Mouse (Mus musculus): ENCODE results near the gene Wfdc1. TPM values are rescaled to one million over a fixed set of nuclear protein-coding genes. Genes with fewer than 3 reads are reported as not detected.

Gene Wfdc1
- total RNA-seq, 2 experiments from 2014 or later = 65.6 to 68.3 TPM

DNA sequence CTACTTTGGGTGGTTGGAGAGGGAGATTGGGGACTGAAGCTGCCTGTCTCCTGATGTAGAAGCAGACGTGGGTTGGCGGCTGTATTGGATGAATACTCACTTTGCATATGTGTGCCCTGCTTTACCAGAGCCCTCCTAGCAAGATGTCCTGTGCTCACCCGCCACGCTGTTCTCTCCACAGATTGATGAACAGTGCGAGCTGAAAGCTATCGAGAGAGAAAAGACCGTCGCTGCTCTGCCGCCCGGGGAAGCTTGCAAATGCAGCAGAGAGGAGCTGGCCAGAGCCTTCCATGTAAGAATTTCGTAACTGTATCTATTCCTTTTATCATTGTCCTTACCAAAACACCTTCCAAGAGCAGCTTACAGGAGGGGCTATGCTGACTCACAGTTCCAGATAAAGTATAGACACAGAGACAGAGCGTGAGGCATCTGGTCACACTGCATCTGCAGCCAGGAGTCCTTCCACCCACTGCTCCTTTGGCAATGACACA, 52.9 kb downstream of the Wfdc1 start:
- intact Hi-C loops (cut with DNase I; ENCODE audit: low total_unique reads) = no loop called here
- no peak for DNase-seq

DNA sequence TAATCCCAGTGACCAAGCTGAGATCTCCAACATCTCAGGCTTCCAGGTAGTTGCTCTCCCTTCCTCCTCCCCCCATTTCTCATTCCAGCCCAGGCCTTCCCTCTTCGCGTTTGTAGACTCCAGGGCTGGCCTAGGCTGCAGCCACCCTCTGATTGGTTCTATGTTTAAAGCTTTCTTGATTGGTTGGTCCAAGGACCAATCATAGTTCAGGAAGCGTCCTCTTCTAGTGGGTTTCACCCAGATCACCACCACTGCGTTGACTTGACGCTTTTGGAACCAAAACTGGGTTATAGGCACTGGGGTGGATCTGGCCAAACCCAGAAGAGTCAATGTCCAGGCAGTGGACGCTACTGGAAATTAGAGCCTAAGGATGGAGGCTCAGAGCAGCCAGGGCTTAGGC, 56.2 kb downstream of the Wfdc1 start:
- intact Hi-C loops (cut with DNase I; ENCODE audit: low total_unique reads) = no loop called here
- DNase-seq = no peak

DNA sequence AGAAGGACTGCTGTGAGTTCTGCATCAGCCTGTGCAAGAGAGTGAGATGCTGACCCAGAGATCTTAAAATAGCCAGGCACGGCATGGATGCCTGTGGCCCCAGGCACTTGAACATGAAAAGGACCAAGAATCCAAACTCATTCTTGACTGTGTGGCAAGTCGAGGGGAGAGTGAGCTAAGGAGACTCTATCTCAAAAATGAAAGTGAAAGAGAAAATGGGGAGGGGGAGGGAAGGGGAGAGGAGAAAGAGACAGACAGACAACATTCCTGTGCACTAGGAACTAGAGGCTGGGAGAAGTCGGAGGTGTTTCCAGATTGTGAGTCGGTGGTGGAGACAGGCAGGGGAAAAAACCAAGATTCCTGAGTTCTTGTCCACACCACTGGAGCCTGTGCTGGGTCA, 57.5 kb downstream of the Wfdc1 start:
- no peak for DNase-seq
- intact Hi-C loops (cut with DNase I; ENCODE audit: low total_unique reads) = no loop called here

DNA sequence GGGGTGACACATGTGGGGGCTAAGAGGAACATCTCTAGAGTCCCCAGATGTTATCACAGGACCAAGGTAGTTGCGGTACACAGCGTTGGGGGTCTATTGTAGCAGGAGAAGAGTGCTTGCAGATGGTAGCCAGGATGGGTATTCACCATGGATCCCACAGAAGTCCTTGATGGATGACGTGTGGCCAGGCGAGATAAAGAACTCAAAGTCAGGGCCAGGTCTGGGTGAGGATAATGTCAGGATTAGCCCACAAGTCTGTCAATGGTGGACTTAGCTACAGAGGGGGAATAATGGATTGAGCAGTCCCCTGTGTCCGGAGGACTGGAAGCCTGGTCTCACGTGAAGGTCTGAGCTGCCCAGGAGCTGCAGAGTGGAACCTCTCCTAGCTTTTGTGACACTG, 58.4 kb downstream of the Wfdc1 start:
- no peak for DNase-seq
- intact Hi-C loops (cut with DNase I; ENCODE audit: low total_unique reads) = no loop called here

DNA sequence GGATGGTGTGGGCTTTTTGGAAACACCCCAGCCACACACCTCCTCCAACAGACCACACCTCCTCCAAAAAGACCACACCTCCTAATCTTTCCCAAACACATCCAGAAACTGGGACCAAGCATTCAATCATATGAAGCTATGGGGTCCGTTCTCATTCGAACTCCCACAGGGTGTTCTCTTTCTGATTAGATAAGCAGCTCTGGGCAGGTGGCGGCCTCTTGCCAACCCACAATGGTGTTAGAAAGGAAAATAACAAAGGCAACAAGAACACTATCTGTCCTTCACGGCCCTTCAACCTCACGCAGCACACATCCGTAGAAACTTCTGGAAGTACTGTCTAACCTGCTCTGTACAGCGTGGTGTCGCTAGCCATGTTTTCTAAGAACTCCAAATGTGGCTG, 60.9 kb downstream of the Wfdc1 start:
- intact Hi-C loops (cut with DNase I; ENCODE audit: low total_unique reads) = no loop called here

DNA sequence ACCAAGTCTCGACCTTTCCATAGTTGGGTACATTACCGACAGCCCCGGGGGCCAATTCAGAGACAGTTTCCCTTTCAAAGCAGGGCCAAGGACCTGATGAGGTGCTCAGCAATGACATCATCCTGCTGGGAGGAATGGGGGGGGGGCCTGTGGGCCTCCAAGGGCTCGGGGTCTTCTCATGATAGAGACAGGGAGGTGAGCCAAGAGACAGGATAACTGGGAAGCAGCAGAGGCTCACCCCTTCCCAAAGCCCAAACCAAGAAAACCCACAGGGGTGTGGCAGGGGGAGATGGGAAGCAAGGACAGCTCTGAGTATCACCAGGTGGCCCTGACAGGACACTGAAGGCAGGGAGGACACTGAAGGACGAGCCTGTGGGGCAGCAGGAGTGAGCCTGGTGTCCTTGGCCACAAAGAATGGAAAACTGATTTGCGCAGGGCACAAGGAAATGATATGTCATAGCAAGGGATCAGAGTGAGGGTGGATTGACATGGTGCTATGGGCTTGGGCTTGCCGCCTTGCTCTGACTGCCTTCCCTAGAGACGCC, 62.3 kb downstream of the Wfdc1 start:
- DNase-seq = no peak
- intact Hi-C loops (cut with DNase I; ENCODE audit: low total_unique reads) = no loop called here

More for the DNA sequence above, 60.9 kb downstream of the Wfdc1 start:
- DNase-seq = no peak

DNA sequence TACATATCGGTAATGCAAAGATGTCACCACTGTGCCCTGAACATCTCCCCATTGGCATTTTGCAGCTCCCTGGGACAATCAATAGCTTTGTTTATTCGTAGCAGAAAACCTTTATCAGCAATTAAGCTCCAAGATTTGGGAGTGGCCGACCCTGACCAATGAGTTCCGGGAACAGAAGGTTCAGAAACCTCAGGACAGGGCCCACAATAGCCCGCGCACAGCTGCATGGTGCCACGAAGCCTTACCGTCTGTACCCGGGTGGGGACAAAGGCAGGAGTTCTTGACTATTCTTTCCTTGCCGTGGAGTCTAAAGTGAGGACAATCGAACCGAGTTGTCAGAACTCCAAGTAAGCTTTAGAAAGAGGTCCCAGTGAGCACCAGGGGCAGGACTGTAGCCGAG, 65.9 kb downstream of the Wfdc1 start:
- no peak for DNase-seq
- intact Hi-C loops (cut with DNase I; ENCODE audit: low total_unique reads) = no loop called here

DNA sequence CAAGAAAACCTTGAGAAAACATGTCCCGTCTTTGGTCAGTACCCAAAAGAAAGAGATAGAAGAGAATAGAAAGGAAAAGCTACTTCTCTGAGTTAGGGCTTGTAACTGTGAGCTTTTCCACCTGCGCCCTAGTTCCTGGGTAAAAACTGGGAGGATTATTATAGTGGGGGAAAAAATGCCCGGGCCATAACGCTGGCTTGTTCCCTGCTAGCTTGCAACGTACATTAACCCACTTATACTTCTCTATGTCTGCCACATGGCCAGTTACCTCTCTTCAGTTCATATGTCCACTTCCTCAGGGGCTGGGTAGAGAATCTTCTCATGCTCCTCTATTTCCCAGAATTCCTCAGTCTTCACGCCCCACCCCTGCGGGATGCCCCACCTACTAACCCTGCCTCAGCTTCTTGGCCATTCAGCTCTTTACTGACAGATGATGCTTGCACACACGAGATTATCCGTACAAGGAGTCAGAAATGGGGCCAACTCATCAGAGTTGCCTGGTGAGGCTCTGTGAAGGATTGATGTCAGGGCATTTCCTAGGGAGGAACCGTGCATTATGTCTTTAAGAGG, 70.3 kb downstream of the Wfdc1 start:
- DNase-seq = no peak
- intact Hi-C loops (cut with DNase I; ENCODE audit: low total_unique reads) = no loop called here

DNA sequence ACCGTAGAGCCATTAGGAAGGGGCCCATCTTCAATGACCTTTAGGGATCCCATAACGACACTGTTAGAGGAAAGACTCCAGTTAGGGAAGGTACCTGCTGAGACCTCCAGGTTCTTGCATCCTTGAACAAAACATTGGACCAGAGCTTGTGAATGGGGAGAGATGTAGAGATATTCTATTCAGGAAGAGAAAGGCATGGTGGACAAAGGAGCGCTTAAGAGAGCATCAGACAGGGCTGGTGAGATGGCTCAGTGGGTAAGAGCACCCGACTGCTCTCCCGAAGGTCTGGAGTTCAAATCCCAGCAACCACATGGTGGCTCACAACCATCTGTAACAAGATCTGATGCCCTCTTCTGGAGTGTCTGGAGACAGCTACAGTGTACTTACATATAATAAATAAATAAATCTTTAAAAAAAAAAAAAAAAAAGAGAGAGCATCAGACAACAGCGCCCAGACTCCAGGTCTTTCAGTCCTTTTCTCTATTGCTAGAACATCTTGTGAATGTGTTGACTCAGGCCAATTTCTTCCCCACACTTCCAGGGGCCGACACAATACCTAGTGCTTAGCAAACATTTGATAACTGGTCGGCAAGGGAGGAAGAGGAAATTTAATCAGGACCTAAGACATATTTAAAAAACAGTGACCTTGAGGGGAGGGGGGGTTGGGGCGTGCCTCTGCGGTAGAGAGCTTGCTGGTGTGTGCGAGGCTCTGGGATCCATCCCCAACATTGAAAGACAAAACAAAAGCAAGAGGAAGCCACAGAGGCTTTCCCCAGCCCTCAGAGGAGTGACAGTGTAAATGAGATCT, 71.1 kb downstream of the Wfdc1 start:
- DNase-seq = no peak
- intact Hi-C loops (cut with DNase I; ENCODE audit: low total_unique reads) = no loop called here

Other genes with a start within 250 kb of the Wfdc1 start
- 1 to 10 TPM; 3.9 to 5.1 TPM for gene Osgin1, start 232.2 kb upstream of the Wfdc1 start, total RNA-seq (2021)
- gene Necab2, start 219.6 kb upstream of the Wfdc1 start, total RNA-seq (2021) = under 1 TPM; 0.33 to 0.59 TPM
- not detected for gene Slc38a8, start 164.7 kb upstream of the Wfdc1 start, total RNA-seq (2021)
- 10 to 100 TPM; 37.3 to 39.3 TPM for gene Mbtps1, start 107.6 kb upstream of the Wfdc1 start, total RNA-seq (2021)
- gene Hsdl1, start 91.2 kb upstream of the Wfdc1 start, total RNA-seq (2021) = 10 to 100 TPM; 12.6 to 13.7 TPM
- gene Dnaaf1, start 91.1 kb upstream of the Wfdc1 start, total RNA-seq (2021) = not detected
- 1 to 10 TPM; 3.5 to 3.6 TPM for gene Taf1c, start 61.1 kb upstream of the Wfdc1 start, total RNA-seq (2021)
- not detected for gene Adad2, start 53.6 kb upstream of the Wfdc1 start, total RNA-seq (2021)
- gene Kcng4, start 30.7 kb upstream of the Wfdc1 start, total RNA-seq (2021) = 1 to 10 TPM; 1.6 to 4.4 TPM
- gene Atp2c2, start 33.6 kb downstream of the Wfdc1 start, total RNA-seq (2021) = under 1 TPM in 1 of 2 experiments, not detected in 1; 0.12 TPM
- gene Tldc1, start 112.1 kb downstream of the Wfdc1 start, total RNA-seq (2021) = 1 to 10 TPM; 4.1 to 4.3 TPM
- gene Cotl1, start 174.2 kb downstream of the Wfdc1 start, total RNA-seq (2021) = 10 to 100 TPM; 18.3 to 24.5 TPM
- gene Klhl36, start 195.9 kb downstream of the Wfdc1 start, total RNA-seq (2021) = 1 to 10 TPM; 2.2 to 2.7 TPM
- gene Usp10, start 244.0 kb downstream of the Wfdc1 start, total RNA-seq (2021) = 10 to 100 TPM; 41.1 to 49.5 TPM
- 1 to 10 TPM; 5.6 to 6.0 TPM for gene Gm20388, start 244.5 kb downstream of the Wfdc1 start, total RNA-seq (2021)

Data from gastrocnemius, postnatal 14 days (tissue).